Mouse (Mus musculus) midbrain, embryonic 12.5 days (tissue): ENCODE results near the gene Lhpp. TPM values are rescaled to one million over a fixed set of nuclear protein-coding genes. Genes with fewer than 3 reads are reported as not detected.

Experiments used
- ATAC-seq: fragments of 200-750 bp; cut with Nextera tagmentation; 2 replicates; pipeline ENCODE4 v1.8.0; 2017; ENCODE audit warnings: low read depth, moderate TSS enrichment, moderate library complexity; ENCODE audit not compliant: low FRiP score
- H3K27ac ChIP-seq: fragments of 300-500 bp; sonication (generic); replicated peaks from 2 replicates; pipeline ENCODE4 v1.5.1; 2016; ENCODE audit warnings: mild to moderate bottlenecking
- H3K27me3 ChIP-seq: fragments of 300-500 bp; sonication (generic); 2 replicates; pipeline ENCODE4 v1.6.1; 2016; ENCODE audit warnings: mild to moderate bottlenecking
- H3K36me3 ChIP-seq: fragments of 300-500 bp; sonication (generic); 2 replicates; pipeline ENCODE4 v1.6.1; 2016
- H3K4me1 ChIP-seq: fragments of 300-500 bp; sonication (generic); 2 replicates; pipeline ENCODE4 v1.6.1; 2016
- H3K4me2 ChIP-seq: fragments of 300-500 bp; sonication (generic); replicated peaks from 2 replicates; pipeline ENCODE4 v1.6.1; 2016; ENCODE audit warnings: mild to moderate bottlenecking, moderate library complexity
- H3K4me3 ChIP-seq: fragments of 300-500 bp; sonication (generic); 2 replicates; pipeline ENCODE4 v1.5.1; 2016; ENCODE audit warnings: mild to moderate bottlenecking
- H3K9ac ChIP-seq: fragments of 300-500 bp; sonication (generic); replicated peaks from 2 replicates; pipeline ENCODE4 v1.6.1; 2016; ENCODE audit warnings: mild to moderate bottlenecking, moderate library complexity
- H3K9me3 ChIP-seq: fragments of 300-500 bp; sonication (generic); 2 replicates; pipeline ENCODE4 v1.6.1; 2016; ENCODE audit warnings: mild to moderate bottlenecking
- WGBS: fragments of 180-500 bp; shearing (Covaris S2); methylation state at CpG from one replicate; pipeline ENCODE4 v1.1.7; 2016; 5-methylcytosine and 5-hydroxymethylcytosine counted together
- polyA plus RNA-seq: library from polyadenylated mRNA; unstranded; fragments of >200 nt; fragmentation: Nextera tagmentation; extraction: Ambion mirVana; gene quantifications from 2 replicates; pipeline ENCODE4 v1.2.1, GENCODE M21; 2016

Lhpp gene
- polyA plus RNA-seq, 1 experiment from 2014 or later: 17.5 TPM

DNA sequence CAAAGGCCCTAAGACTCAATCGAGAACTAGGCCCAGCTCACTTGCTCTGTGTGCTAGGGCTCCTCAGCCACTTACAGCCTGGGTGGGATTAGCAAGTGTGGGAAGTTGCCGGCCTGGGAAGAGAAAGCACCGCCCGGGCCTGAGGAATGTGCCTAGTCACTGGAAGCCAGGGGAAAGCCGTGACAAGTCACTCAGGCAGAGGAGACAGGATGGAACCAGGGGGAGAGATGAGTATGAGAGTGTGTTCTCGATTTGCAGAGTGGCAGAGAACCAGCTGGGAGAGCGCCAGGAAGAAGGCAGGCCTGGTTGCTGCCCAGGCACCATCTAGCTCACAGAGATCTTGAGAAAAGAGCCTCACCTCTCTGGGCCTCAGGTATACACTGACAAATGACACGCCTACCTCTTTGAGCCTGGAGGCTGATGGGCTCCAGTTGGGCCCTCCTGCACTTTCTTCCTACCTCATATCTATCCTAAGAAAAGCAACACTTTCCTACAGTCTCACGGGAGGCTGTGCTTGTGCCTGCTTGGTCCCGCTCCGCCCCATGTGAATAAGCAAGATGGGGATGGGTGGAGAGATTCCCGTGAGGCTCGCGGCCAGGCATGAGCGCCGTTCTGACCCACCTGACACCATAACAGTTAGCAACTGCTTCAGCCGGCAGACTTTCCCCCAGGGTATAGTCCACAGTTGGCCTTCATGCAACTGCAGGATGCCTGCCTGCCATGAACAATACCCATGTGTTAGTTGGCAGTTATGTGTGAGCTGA, 125.8 kb downstream of the Lhpp start:
- H3K36me3 ChIP-seq: no peaks in the 10 kb centered on the region
- no peaks in the 10 kb centered on the region for H3K9me3 ChIP-seq
- no peak overlapping the region for H3K4me2 ChIP-seq
- H3K27ac ChIP-seq: peak overlapping the region; percentile 25; the same call in 1 of the 2 replicates
- H3K4me1 ChIP-seq: peaks cover 51% of the 10 kb centered on the region
- ATAC-seq: no peak
- 60% methylated on average over 17 of the region's 17 CpGs for WGBS
- H3K27me3 ChIP-seq: no peaks in the 10 kb centered on the region
- no peak overlapping the region for H3K9ac ChIP-seq
- no peak overlapping the region for H3K4me3 ChIP-seq

DNA sequence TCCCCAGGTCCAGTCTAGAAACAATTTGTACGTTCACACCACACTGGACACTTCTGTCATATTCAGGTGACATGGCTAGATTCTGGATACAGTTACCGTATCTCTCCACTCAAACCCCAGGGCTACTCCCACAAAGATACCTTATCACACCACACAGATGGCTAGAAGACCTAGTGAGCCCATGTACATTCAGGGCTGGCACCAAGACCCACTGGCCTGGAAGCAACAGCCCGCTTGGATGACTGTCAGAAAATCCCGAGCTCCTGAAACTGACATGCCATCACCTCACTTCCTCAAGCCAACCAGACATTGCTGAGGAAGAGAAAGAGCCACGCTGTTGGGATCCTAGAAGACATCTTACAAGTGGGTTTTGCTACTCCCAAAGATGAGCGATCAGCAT, 128.4 kb downstream of the Lhpp start:
- Histone ChIP-seq H3K9ac (no peak overlapping the region), H3K27ac (no peak overlapping the region), H3K36me3 (0 out of 2 replicates have a peak, but pooled peaks cover 2% of the 10 kb centered on the region), H3K4me1 (peaks cover 29% of the 10 kb centered on the region), H3K4me2 (no peak overlapping the region), H3K27me3 (no peaks in the 10 kb centered on the region), H3K4me3 (no peak overlapping the region), H3K9me3 (no peaks in the 10 kb centered on the region)
- no peak for ATAC-seq
- WGBS: 95% methylated on average over 6 of the region's 6 CpGs

DNA sequence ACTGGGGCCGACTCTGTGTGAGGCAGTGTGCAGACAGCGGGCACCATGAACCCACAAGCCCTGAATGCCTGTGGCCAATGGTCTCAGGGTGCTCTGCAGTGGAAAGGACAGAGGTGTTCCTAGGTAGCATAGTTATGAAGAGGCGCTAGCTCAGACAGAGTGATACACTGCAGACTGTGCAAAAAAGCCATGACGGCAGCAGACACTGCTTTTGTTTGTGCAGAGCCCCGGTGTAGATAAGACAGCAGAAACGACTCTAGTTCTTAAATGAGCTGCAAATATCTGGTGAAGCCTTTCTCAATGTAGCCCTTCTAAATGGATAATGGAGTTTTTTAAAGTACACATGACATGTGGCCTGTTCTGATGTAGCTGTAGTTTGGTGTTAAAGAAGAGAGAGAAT, 129.4 kb downstream of the Lhpp start:
- no peaks in the 10 kb centered on the region for H3K9me3 ChIP-seq
- 0 out of 2 replicates have a peak, but pooled peaks cover 2% of the 10 kb centered on the region for H3K36me3 ChIP-seq
- H3K27me3 ChIP-seq: no peaks in the 10 kb centered on the region
- H3K9ac ChIP-seq: no peak overlapping the region
- WGBS: 92% methylated on average over 6 of the region's 6 CpGs
- H3K4me3 ChIP-seq: no peak overlapping the region
- H3K27ac ChIP-seq: no peak overlapping the region
- no peak overlapping the region for H3K4me2 ChIP-seq
- no peak for ATAC-seq
- peaks cover 19% of the 10 kb centered on the region for H3K4me1 ChIP-seq

DNA sequence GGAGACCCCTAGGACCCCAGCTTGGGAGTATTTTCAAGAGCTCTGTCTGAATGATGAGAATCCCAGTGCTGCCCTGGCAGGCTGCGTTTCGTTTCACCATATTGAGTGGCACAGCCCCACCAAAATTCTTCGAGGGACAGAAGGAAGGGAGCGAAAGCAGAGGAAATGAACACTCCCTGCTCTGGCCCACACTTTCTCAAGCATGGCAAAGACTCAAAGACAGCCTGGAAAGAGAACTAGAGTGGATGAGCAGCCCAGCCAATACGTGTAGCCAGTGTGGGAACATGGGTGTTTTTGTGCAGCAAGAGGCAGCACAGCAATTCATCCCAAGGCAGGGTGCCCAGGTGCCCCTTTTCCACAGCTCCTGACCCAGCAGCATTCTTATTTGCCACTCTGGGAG, 132.5 kb downstream of the Lhpp start:
- Histone ChIP-seq H3K4me3 (no peak overlapping the region), H3K36me3 (peaks cover 7% of the 10 kb centered on the region; the same call in 1 of the 2 replicates), H3K4me2 (no peak overlapping the region), H3K9ac (no peak overlapping the region), H3K27ac (no peak overlapping the region), H3K27me3 (no peaks in the 10 kb centered on the region), H3K9me3 (no peaks in the 10 kb centered on the region), H3K4me1 (peaks cover 3% of the 10 kb centered on the region; the same call in 1 of the 2 replicates)
- 90% methylated on average over 5 of the region's 5 CpGs for WGBS
- no peak for ATAC-seq

DNA sequence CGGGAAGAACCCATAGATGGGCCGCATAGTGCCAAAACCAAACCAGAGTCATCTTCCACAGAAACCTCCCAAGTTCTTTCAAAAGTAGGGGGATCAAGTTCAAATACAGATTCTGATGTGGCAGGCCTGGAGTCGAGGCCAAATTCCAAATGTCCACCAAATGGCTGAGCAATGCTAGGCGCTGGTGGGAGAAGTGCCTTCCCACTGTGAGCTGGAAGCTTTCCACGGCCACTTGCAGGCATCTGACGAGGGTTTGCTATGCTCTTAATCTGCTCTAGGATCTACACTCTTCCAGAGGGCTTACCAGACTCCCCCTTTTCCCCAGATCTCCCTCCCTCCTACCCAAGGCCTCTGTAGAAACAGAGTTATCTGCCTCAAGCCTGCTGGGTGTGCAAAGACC, 136.7 kb downstream of the Lhpp start:
- no peak overlapping the region for H3K9ac ChIP-seq
- H3K27ac ChIP-seq: no peak overlapping the region
- peaks cover 14% of the 10 kb centered on the region; the same call in 1 of the 2 replicates for H3K36me3 ChIP-seq
- no peaks in the 10 kb centered on the region for H3K9me3 ChIP-seq
- H3K4me1 ChIP-seq: no peaks in the 10 kb centered on the region
- no peaks in the 10 kb centered on the region for H3K27me3 ChIP-seq
- no peak for ATAC-seq
- 89% methylated on average over 6 of the region's 6 CpGs for WGBS
- H3K4me2 ChIP-seq: no peak overlapping the region
- H3K4me3 ChIP-seq: no peak overlapping the region

DNA sequence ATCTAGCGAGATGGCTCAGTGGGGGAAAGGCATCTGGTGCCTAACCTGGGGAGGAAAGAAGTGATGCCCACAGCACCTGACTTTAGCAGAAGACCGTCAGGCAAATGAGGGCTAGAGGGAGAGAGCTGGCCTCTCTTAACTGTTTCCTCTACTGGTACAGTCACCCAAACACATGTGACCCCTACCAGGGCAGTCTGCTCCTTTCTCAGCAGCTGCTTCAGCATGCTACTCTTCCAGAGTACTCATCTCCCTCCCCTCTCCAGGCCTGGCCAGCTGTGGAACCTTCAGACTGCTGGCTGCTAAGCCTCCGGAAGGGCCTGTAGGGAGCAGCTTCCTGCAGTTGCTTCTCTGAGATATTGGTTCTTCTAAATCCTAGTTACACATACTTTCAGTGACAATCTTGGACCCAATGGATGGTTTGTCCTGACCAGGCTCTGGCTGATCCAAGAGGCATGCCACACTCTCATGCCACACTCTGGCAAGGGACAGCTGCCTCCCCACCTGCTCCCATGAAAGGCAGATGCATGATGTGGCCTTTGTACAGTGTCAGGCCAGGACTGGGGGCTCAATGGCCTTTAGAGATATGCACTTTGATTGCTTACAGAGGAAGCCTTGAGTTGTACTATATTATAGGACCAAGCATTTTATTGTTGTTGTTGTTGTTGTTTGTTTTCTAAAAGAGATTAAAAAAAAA, 137.8 kb downstream of the Lhpp start:
- H3K4me2 ChIP-seq: no peak overlapping the region
- no peaks in the 10 kb centered on the region for H3K4me1 ChIP-seq
- no peak overlapping the region for H3K9ac ChIP-seq
- 84% methylated on average over 3 of the region's 3 CpGs for WGBS
- ATAC-seq: no peak
- no peak overlapping the region for H3K4me3 ChIP-seq
- no peak overlapping the region for H3K27ac ChIP-seq
- no peaks in the 10 kb centered on the region for H3K9me3 ChIP-seq
- H3K36me3 ChIP-seq: peaks cover 14% of the 10 kb centered on the region; the same call in 1 of the 2 replicates
- H3K27me3 ChIP-seq: no peaks in the 10 kb centered on the region

DNA sequence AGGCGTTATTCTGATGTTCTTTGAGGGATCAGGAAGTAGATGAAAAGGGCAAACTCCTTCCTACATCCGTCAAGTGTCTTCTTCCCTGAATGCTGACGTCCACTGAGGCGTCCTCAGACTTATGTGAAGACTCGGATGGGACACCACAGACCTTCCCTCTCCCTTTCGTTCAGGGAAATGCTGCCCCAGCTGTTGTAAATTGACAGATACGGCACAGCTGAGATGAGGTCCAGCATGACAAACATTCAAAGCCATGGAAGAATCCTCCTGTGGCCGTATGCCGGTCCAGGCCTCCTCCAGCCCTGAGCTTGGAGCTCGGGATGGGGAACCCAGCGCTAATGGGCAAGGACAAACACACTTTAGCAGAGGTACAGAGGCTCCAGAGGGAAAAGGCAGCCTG, 139.1 kb downstream of the Lhpp start:
- H3K27me3 ChIP-seq: no peaks in the 10 kb centered on the region
- no peak overlapping the region for H3K4me3 ChIP-seq
- H3K4me2 ChIP-seq: no peak overlapping the region
- H3K27ac ChIP-seq: no peak overlapping the region
- no peaks in the 10 kb centered on the region for H3K9me3 ChIP-seq
- WGBS: 91% methylated on average over 11 of the region's 11 CpGs
- H3K4me1 ChIP-seq: peaks cover 11% of the 10 kb centered on the region
- H3K9ac ChIP-seq: no peak overlapping the region
- peaks cover 14% of the 10 kb centered on the region; the same call in 1 of the 2 replicates for H3K36me3 ChIP-seq
- no peak for ATAC-seq

DNA sequence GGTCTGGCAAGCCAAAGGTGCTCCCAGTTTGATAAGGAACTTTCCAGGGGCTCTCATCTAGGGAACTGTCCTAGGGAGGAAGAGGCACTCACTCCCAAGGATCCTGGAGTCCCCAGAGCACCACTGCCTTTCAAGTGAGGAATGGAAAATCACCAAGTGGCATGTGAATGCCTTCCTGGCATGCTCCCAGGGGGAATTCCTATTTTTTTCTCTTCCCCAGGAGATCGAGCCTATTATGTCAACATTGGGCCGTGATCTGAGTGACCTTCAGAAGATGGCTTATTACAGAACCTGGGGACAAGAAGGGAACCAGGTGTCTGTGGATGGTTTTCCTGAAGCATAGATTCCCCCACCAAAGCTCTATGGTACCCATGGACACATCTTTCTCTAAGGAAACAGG, 141.3 kb downstream of the Lhpp start:
- ATAC-seq: no peak
- peaks cover 15% of the 10 kb centered on the region; the same call in 1 of the 2 replicates for H3K36me3 ChIP-seq
- H3K9me3 ChIP-seq: no peaks in the 10 kb centered on the region
- WGBS: 74% methylated on average over 2 of the region's 2 CpGs
- H3K9ac ChIP-seq: no peak overlapping the region
- H3K27me3 ChIP-seq: no peaks in the 10 kb centered on the region
- H3K4me3 ChIP-seq: no peak overlapping the region
- no peak overlapping the region for H3K4me2 ChIP-seq
- peaks cover 18% of the 10 kb centered on the region for H3K4me1 ChIP-seq
- H3K27ac ChIP-seq: no peak overlapping the region

DNA sequence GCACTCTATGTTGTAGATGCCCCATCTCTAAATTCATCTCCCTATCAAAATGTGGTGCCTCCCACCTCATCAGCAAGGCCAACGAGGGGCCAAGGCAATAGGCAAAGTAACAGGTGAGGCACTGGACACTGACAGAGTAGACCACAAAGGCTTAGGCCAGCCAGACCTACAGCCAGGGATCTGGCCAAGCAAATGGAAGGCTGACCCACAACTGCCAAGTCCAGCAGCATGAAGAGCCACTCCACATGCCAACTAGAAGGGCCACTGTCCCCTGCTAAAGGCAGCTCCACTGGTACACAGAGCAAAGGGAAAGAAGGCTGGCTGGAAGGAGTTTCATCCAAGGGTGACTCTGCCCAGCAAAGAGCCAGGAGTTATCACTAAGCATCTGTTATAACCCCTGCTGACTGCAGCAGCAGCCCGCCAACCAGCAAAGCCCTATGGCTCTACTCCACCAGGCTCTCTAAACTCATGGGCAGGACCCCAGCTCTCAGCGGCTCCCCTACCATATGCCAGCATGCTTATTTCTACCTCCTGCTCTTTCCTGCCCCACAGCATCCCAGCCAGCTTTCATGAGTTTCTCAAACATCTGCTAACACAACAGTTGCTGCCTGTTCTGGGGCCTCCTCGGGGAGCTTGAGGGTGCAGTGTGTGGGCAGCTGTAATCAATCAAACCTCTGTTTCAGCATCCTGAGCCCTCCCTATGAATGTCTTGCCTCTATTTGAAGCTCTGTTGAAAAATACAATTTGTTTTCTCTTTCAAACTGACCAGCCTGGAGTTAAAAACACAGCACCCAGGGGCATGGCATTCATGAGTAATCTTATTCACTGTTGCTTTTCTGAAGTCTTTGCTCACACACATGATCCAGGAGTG, 143.3 kb downstream of the Lhpp start:
- no peak overlapping the region for H3K9ac ChIP-seq
- H3K27me3 ChIP-seq: no peaks in the 10 kb centered on the region
- H3K9me3 ChIP-seq: no peaks in the 10 kb centered on the region
- H3K4me1 ChIP-seq: peaks cover 18% of the 10 kb centered on the region
- H3K4me3 ChIP-seq: no peak overlapping the region
- no peak for ATAC-seq
- H3K36me3 ChIP-seq: peaks cover 31% of the 10 kb centered on the region
- 78% methylated on average over 4 of the region's 4 CpGs for WGBS
- H3K4me2 ChIP-seq: no peak overlapping the region
- H3K27ac ChIP-seq: no peak overlapping the region

DNA sequence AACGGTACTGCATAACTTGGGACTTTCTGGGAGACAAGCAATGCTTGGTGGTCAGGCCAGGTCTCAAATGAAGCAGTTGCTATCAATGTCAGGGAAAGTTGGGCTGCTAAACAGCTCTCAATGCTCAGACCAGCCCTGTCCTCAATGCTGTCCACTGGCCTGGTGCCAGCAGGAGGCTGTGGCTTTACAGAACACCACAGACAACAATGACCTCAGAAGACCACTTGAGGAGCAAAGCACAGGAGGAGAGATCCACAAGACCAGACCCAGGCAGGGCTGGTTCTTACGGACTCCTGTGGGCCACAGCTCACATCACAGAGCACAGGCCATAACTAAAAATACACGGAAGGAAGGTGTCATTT, 143.9 kb downstream of the Lhpp start:
- no peak for ATAC-seq

More for the DNA sequence above, 143.9 kb downstream of the Lhpp start:
- Histone ChIP-seq H3K4me1 (peaks cover 18% of the 10 kb centered on the region), H3K9me3 (no peaks in the 10 kb centered on the region), H3K9ac (no peak overlapping the region), H3K36me3 (peaks cover 36% of the 10 kb centered on the region), H3K4me2 (no peak overlapping the region), H3K4me3 (no peak overlapping the region), H3K27me3 (no peaks in the 10 kb centered on the region), H3K27ac (no peak overlapping the region)
- 84% methylated on average over 3 of the region's 3 CpGs for WGBS
